Mouse (Mus musculus) kidney, adult 9 months (tissue): ENCODE measurements around the gene Sirt1.
"Not testable (repeated sequence)": the region's sequence is repeated elsewhere in the genome, so short reads cannot be mapped to it uniquely, and the experiment has no call there.

Source experiments
- DNase-seq: peaks from one replicate; pipeline ENCODE4 v3.0.0; 2022

Sirt1 gene

GRCm38 (mm10) chr10:63386991-63387390 is 5.5 kb upstream of the Sirt1 start:
- no peak for DNase-seq

GRCm38 (mm10) chr10:63386444-63386843 is 4.9 kb upstream of the Sirt1 start:
- DNase-seq: peak; percentile 91

GRCm38 (mm10) chr10:63385897-63386296 is 4.4 kb upstream of the Sirt1 start:
- DNase-seq: not testable (repeated sequence)

- DNase-seq: peak; percentile 89
These were observed 1.1 kb upstream of the Sirt1 start, which contains the start of gene Dnajc12 for GRCm38 (mm10) chr10:63382372-63383279. TSS of gene Dnajc12 (plus strand) at chr10:63382443.

- no peak for DNase-seq
These were observed 2.4 kb downstream of the Sirt1 start for GRCm38 (mm10) chr10:63378948-63379680.

DNA sequence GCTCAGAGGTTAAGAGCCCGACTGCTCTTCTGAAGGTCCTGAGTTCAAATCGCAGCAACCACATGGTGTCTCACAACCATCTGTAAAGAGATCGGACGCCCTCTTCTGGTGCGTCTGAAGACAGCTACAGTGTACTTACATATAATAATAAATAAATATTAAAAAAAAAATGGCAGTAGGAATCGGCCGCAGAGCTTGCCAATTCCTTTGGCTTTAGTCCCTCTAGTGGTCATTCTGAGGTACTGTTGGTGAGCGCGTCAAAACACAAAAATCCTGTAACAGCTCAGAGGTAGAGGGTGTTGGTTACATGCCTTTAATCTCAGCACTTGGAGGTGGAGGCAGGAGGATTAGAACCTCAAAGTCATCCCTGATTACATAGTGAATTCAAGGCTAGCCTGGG is 4.0 kb downstream of the Sirt1 start:
- peak; percentile 72 for DNase-seq

- no peak for DNase-seq
These were observed 5.2 kb downstream of the Sirt1 start for GRCm38 (mm10) chr10:63376303-63376702.

GRCm38 (mm10) chr10:63368041-63368440 is 13.5 kb downstream of the Sirt1 start:
- DNase-seq: no peak

GRCm38 (mm10) chr10:63367386-63367785 is 14.1 kb downstream of the Sirt1 start:
- DNase-seq: peak; percentile 49

GRCm38 (mm10) chr10:63365918-63366455 is 15.5 kb downstream of the Sirt1 start:
- no peak for DNase-seq

DNA sequence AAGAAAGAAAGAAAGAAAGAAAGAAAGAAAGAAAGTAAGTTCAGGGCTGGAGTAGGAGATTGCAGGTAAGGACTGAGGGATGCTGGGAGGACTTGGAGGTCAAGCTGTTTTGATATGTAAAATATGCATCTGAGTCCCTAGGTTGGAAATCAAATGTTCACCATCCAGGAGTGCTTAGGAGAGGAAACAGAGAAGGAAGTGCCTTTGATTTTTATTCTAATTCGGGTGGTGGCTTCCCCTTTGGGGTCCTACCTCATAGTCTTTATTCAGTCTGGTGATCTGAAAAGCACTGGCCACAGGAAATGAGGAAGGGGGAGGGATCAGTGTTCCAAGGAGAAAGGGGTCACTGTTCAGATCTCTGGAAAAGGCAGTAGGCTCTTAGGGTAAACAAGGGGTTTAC is 21.0 kb downstream of the Sirt1 start:
- DNase-seq: no peak

DNA sequence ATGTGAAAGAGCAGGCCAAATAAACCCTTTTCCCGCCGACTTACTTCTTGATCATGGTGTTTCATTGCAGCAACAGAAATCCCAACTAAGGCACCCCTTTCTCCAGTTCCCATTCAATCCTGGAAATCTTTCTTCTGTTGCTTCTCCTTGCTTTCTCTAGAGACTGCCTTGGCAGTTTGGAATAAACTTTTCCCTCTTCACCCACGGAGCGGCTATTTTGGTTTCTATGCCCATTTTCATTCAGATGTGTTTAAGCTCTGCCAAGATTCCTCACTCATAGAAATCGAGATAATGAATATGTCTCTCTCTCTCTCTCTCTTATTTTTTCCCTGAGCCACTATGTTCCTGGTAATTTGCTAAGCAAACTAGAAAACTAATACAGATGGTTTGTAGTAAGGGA is 29.4 kb downstream of the Sirt1 start:
- no peak for DNase-seq

GRCm38 (mm10) chr10:63351099-63351498 is 30.4 kb downstream of the Sirt1 start:
- DNase-seq: not testable (repeated sequence)

- DNase-seq: no peak
These were observed 30.8 kb downstream of the Sirt1 start for GRCm38 (mm10) chr10:63350666-63351065.

DNA sequence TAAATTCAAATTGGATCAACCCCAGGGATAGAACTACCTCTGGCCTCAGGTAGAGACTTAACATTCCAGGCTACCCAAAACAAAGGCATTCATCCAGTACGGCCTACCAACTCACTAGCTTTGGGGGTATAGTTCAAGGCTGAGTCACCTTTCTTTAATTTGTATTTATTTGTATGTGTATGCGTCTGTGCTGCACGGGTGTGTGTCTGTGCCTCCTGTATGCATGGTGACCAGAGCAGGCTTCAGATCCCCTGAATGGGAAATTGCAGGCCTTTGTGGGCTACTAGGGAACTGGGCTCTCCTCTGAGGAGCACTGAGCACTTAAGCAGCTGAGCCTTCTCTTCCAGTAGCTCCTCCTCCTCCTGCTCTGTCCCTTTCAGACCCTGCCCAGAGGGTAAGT is 33.2 kb downstream of the Sirt1 start:
- DNase-seq: no peak

GRCm38 (mm10) chr10:63344751-63345150 is 36.8 kb downstream of the Sirt1 start:
- DNase-seq: no peak

DNA sequence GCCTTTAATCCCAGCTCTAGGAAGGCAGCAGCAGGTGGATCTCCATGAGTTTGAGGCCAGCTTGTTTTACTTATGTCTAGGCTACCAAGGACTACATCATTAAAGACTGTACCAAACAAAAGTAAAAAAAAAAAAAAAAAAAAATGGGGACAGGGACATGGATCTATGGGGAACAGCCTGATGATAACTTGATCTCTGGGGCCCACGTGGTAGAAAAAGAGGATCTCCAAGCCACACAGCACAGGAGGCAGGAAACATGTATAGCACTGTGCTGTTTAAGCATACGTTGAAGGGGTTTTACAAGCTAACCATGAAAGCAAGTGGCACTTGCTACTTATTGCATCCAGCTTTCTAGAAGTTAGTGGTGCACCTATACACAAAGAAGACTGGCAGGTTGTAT is 40.2 kb downstream of the Sirt1 start:
- no peak for DNase-seq

GRCm38 (mm10) chr10:63338914-63339643 is 42.4 kb downstream of the Sirt1 start:
- peak; percentile 87 for DNase-seq

DNA sequence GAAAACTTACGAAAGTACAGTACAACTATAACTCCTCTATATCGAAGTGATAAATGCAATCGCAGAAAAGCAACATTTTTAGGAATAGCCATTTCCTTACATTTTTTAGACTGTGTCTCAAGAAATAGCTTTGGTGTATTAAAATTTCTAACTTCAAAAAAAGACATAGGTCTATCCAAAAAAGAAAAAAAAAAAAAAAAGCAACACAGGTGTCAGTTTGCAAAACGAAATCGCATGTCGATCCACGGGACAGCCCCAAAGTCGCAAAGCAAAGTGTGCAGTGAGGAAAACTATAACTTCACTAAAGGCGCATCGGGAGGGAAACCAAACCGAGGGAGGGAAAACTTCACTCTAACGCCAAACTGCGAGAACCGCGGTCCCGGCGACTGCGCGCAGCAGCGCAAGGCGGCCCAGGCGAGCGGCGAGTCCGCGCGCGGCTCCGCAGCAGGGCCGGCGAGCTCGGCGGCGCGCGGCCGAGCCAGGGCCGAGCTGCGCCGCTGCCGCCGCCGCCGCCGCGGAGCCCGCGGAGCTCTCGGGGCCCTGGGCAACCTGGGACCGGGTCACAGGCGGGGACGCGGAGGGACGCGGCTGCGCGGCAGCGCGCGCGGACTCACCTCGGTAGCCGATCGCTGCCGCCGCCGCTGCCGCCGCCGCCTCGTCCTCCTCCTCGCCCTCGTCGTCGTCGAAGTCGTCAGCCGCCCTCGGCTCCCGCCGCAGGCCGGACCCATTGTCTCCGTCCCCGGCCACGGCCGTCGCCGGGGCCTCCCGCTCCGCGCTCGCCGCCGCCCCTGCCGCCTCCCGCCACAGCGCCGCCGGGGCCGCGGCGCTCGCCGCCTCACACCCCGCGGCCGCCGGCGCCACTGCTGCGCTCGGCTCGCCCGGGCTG is 43.3 kb downstream of the Sirt1 start:
- peak; percentile 38 for DNase-seq

- no peak for DNase-seq
These were observed 44.2 kb downstream of the Sirt1 start for GRCm38 (mm10) chr10:63337326-63337725.

GRCm38 (mm10) chr10:63336901-63337300 is 44.6 kb downstream of the Sirt1 start:
- DNase-seq: peak; percentile 67

- DNase-seq: no peak
These were observed 54.4 kb downstream of the Sirt1 start for GRCm38 (mm10) chr10:63327091-63327490.
